ENCODE assay signal across 20 mouse cellular contexts in genomic region chr7:125752699-125753325, GRCm38 (mm10). TPM values are rescaled to one million over a fixed set of nuclear protein-coding genes. Genes with fewer than 3 reads are reported as not detected.
A peak's percentile ranks its signal among the peaks of the same experiment; 100 is the strongest.
DNase-seq lines count a peak whose midpoint lies in the region; ATAC-seq lines count a peak whose summit lies in the region.
"Had no signal": no experiment of that assay in that cellular context is flagged by ENCODE, and none has a peak within 500 bp of the region (broad histone marks: within the 10 kb centered on the region; RNA-seq: fewer than 3 reads in every experiment).

No protein-coding gene starts in this region.

- peak overlapping the region; percentile 44; the same call in 1 of the 2 replicates for H3K9ac ChIP-seq in heart, embryonic 13.5 days
- H3K9ac ChIP-seq in lung, embryonic 16.5 days (ENCODE audit: low read length): no peak overlapping the region
- H3K9ac ChIP-seq: embryonic facial prominence, embryonic 15.5 days; liver, embryonic 13.5 days; midbrain, embryonic 15.5 days; neural tube, embryonic 13.5 days had no signal

- H3K4me2 ChIP-seq in heart, embryonic 13.5 days: no peak overlapping the region
- H3K4me2 ChIP-seq in lung, embryonic 16.5 days (ENCODE audit: low read depth, low read length): no peak overlapping the region
- H3K4me2 ChIP-seq: embryonic facial prominence, embryonic 15.5 days; liver, embryonic 13.5 days; midbrain, embryonic 15.5 days; neural tube, embryonic 13.5 days had no signal

- intact Hi-C loops in heart, postnatal 25 days (cut with DNase I): no loop called here

- ATAC-seq in heart, embryonic 13.5 days (ENCODE audit: extremely low read depth, insufficient number of reproducible peaks, low FRiP score, low TSS enrichment): no peak
- ATAC-seq in lung, embryonic 16.5 days (ENCODE audit: low read depth): peak; percentile 41; the same call in 1 of the 2 replicates
- ATAC-seq: forebrain, embryonic 14.5 days; hindbrain, postnatal 0 days; intestine, embryonic 16.5 days; midbrain, embryonic 15.5 days had no signal

- peak overlapping the region; percentile 94 for H3K27ac ChIP-seq in heart, embryonic 13.5 days (replicated peaks)
- H3K27ac ChIP-seq in lung, embryonic 16.5 days (ENCODE audit: low read length): no peak overlapping the region
- H3K27ac ChIP-seq: embryonic facial prominence, embryonic 15.5 days; gastrocnemius, adult 2 months; hindbrain, postnatal 0 days; left cerebral cortex, adult 2 months; liver, embryonic 13.5 days; macrophage; midbrain, embryonic 15.5 days; neural tube, embryonic 13.5 days had no signal

- no peaks in the 10 kb centered on the region for H3K9me3 ChIP-seq in heart, embryonic 13.5 days
- no peaks in the 10 kb centered on the region for H3K9me3 ChIP-seq in lung, embryonic 16.5 days (ENCODE audit: control insufficient read depth, low read length)
- H3K9me3 ChIP-seq: embryonic facial prominence, embryonic 15.5 days; liver, embryonic 13.5 days; midbrain, embryonic 15.5 days; neural tube, embryonic 13.5 days had no signal

- H3K27me3 ChIP-seq in heart, embryonic 13.5 days (replicated peaks): no peaks in the 10 kb centered on the region
- no peaks in the 10 kb centered on the region for H3K27me3 ChIP-seq in lung, embryonic 16.5 days (ENCODE audit: control insufficient read depth, insufficient read depth, low read depth, low read length)
- H3K27me3 ChIP-seq: embryonic facial prominence, embryonic 15.5 days; liver, embryonic 13.5 days; midbrain, embryonic 15.5 days; neural tube, embryonic 13.5 days had no signal

- peaks cover 52% of the 10 kb centered on the region for H3K4me1 ChIP-seq in heart, embryonic 13.5 days
- no peaks in the 10 kb centered on the region for H3K4me1 ChIP-seq in lung, embryonic 16.5 days (replicated peaks; ENCODE audit: control insufficient read depth, insufficient read depth, low read length)
- H3K4me1 ChIP-seq: embryonic facial prominence, embryonic 15.5 days; midbrain, embryonic 15.5 days; neural tube, embryonic 13.5 days had no signal

- 48% methylated on average over 7 of the region's 7 CpGs for WGBS in heart, embryonic 13.5 days
- 72% methylated on average over 7 of the region's 7 CpGs for WGBS in lung, embryonic 16.5 days

- H3K4me3 ChIP-seq in heart, embryonic 13.5 days: no peak overlapping the region
- no peak overlapping the region for H3K4me3 ChIP-seq in lung, embryonic 16.5 days (ENCODE audit: low read length)
- H3K4me3 ChIP-seq: embryonic facial prominence, embryonic 15.5 days; gastrocnemius, adult 2 months; left cerebral cortex, adult 2 months; liver, embryonic 13.5 days; midbrain, embryonic 15.5 days; neural tube, embryonic 13.5 days had no signal

- H3K36me3 ChIP-seq in heart, embryonic 13.5 days: no peaks in the 10 kb centered on the region
- no peaks in the 10 kb centered on the region; the same call in 1 of the 2 replicates for H3K36me3 ChIP-seq in lung, embryonic 16.5 days (ENCODE audit: control insufficient read depth, insufficient read depth, low read length)
- H3K36me3 ChIP-seq: liver, embryonic 13.5 days; midbrain, embryonic 15.5 days had no signal

- DNase-seq in heart, postnatal 25 days (ENCODE audit: low spot score): no peak
- no peak for DNase-seq in lung, postnatal 14 days
- DNase-seq in adrenal gland, postnatal 14 days: peak; percentile 64
- no peak for DNase-seq in urinary bladder, postnatal 25 days (ENCODE audit: low spot score)
- no peak for DNase-seq in cerebellum, adult 9-10 months
- DNase-seq: cerebellum, adult 2 months; gastrocnemius, adult 2 months; liver, embryonic 13.5 days; lung, adult 2 months; thymus, postnatal 14 days had no signal

RNA-seq across cellular contexts. Expression of gene D430042O09Rik, which starts 45.1 kb away (rescaled TPM):
- polyA plus RNA-seq in heart, embryonic 13.5 days (2015; fragmentation: Nextera tagmentation; extraction: Ambion mirVana): 6.9 and 8.2 TPM in 2 replicates
- total RNA-seq in heart, postnatal 25 days (2021): 10 to 100 TPM; 11.2 to 13.5 TPM
- 10.3 and 13.0 TPM in 2 replicates for polyA plus RNA-seq in lung, embryonic 16.5 days (2015; fragmentation: Nextera tagmentation; extraction: Ambion mirVana)
- total RNA-seq in adrenal gland, postnatal 14 days (2021): 16.6 and 16.7 TPM in 2 replicates

RNA-seq across cellular contexts. Expression of gene Gtf3c1, which starts 45.2 kb away (rescaled TPM):
- 25.5 and 26.0 TPM in 2 replicates for polyA plus RNA-seq in heart, embryonic 13.5 days (2015; fragmentation: Nextera tagmentation; extraction: Ambion mirVana)
- 10 to 100 TPM; 60.1 to 65.7 TPM for total RNA-seq in heart, postnatal 25 days (2021)
- 29.5 and 30.5 TPM in 2 replicates for polyA plus RNA-seq in lung, embryonic 16.5 days (2015; fragmentation: Nextera tagmentation; extraction: Ambion mirVana)
- 61.0 and 66.2 TPM in 2 replicates for total RNA-seq in adrenal gland, postnatal 14 days (2021)
